Mouse (Mus musculus) neural tube, postnatal 0 days (tissue): ENCODE data around the gene Pcgf3. TPM values are rescaled to one million over a fixed set of nuclear protein-coding genes. Genes with fewer than 3 reads are reported as not detected.

Experiments
- polyA plus RNA-seq: library from polyadenylated mRNA; unstranded; fragments of >200 nt; fragmentation: Nextera tagmentation; extraction: Ambion mirVana; gene quantifications from 2 replicates; pipeline ENCODE4 v1.2.1, GENCODE M21; 2015

Gene Pcgf3
- 13.3 and 14.5 TPM in 2 replicates for polyA plus RNA-seq

DNA sequence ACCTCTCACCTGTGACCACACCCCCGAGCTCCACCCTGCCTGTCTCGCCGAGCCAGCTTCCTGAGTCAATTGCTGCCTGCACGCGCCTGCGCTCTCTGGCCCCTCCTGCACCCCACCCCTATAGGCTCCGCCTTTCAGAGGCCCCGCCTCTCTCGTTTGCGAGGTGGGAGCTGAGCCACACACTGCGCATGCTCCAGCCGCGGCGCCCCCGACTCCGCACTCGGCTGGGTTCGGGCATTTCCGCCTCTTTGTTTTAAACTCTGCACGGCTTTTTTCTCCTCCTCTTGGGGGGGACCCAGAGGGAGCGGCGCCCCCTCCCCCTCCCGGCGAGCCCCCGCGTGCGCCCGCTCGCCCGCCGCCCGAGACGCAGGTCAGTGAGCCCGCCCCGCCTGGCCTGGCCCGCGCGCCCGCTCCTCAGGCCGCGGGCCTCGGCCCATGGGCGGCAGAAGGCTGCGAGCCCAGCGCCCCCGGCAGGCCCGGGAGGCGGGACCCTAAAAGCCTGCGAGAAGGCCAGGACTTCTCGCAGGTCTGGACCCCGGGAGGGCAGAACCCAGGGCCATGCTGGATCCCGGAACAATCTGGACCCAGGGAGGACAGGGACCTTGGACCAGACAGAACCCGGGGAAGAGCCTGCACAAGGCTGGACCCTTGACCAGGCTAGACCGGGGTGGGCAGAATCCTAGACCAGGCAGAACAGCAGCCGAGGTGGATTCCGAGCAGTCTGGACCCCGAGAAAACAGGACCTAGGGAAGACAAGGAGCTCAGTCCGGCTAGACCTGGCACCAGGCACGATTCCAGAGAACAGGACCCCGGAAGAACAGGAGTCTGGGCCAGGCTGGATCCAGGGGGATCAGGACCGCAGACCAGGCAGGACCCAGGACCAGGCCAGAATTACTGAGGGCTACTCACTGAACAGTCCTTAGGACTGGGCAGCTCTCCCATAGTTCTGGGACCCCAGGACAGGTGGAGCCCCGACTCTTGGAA is at the start of gene Pcgf3:
Gene Pcgf3, plus strand, starts transcription at position 151 of the 984 bp plus-strand sequence.

DNA sequence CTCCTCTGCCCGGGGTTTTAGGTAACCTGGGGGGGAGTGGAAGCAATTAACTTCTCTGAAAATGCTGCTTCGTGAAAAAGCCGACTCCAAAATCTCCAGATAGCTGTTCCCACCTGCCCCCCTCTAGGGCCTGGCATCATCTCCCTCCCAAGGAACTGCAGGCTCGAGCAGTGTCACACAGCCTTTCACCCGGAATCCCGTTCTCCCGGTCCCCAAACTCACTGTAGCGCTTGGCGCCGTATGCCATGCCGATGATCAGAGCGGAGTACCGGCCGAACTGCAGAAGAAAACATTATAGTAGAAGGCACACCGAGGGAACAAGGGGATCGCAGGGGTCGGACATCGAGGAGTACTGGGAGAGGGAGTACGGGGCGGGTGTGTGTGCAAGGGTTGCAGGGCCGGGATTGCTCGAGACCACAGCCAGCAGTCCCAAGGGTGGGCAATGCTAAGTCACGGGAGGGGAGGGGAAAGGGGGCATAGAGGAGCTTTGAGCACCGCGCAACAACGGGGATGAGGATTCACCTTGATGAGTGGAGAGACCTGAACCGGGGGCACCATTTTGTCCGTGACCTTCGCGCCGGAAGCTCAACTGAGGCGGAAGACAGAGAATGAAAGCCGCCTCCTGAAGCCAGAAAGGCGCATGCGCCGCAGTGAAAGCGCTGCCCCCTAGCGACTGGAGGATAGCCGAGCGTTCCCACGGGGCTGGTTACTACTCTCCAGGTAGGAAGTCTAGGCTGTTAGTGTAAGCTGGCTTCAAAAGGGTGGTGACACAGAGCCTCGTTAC is 27.0 kb upstream of the Pcgf3 start, which contains the start of gene Atp5k:
Gene Atp5k, minus strand, starts transcription at position 645 of the 784 bp plus-strand sequence.

DNA sequence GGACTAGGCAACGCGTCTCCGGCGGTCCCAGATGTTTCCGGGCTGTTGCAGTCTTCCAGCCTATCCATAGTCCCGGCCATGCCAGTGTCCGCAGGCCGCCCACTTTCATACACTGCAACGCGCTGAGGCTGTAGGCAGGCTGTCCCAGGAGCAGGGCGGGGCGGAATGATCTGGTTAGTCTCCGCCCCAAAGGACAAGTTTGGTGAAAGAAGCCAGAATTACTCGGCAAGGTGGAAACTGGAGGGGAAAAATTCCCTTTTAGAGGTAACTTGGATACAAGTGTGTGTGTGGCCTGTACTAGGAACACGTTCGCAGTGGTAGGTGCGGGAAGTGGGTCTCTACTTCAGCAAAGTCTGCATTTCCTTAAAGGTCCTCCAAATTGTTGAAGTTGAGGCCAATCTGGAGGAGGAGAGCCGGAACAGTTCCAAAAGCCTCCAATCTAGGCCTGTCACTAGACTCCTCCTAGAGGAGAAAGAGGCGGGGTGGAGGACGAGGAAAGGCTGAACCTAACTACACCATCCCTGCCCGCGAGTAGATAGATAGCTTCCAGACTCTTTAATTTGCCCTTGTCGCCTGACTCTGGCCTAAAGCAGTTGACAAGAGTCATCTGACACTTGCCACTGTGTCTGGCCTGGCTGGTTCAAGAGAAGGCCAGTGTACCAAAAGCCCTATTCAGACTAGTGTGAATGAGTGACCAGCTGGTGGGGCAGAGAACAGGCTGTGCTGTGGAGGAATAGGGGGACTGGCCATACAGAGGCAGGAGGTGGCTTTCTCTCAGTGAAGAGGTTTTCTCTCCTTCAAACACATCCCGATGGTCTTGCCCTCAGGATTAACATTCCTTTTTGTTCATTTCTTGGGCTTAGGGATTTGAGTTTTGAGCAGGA is 12.0 kb upstream of the Pcgf3 start, which contains the start of gene Mfsd7a:
Gene Mfsd7a, minus strand, starts transcription at position 107 of the 884 bp plus-strand sequence.

DNA sequence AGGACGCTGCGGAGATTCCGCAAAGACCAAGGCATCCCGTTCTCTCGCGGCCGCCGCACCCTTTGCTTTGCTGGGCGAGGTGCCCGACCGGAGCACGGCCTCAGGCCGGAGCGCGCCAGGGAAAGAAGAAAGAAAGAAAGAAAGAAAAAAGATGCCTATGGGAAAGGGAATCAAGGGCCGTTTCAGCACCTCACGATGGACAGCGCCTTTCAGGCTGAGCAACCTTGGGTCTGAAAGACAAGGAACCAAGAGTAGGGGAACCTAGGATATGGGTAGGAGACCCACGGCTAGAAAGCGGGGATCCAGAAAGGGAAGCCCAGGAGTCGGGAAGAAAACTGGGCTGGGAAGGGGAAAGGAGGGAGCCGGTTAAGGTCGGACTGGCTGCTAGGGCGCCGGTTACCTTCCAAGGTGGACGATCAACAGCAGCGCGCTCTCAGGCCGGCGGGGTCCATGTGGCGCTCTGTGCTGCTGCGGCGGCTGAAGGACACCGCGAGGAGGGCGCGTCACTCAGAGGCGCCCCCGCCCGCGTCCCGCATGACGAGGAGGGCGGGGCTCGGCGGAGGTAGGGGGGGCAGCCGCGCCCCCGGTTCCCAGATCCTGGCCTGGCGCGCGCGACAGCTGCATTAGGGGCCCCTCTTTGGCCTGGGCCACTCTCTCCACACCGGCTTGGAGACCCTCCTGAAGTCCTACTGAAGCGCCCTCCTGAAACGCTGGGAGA is 88.6 kb downstream of the Pcgf3 start, which contains the start of gene Cplx1:
Gene Cplx1, minus strand, starts transcription at position 536 of the 718 bp plus-strand sequence.

Other genes starting within 250 kb of the Pcgf3 start
- gene Dr1, start 192.3 kb upstream of the Pcgf3 start, polyA plus RNA-seq: 33.3 and 36.1 TPM in 2 replicates
- gene Pigg, start 148.6 kb upstream of the Pcgf3 start, polyA plus RNA-seq: 2.6 and 3.1 TPM in 2 replicates
- gene Gm42517, start 93.3 kb upstream of the Pcgf3 start, polyA plus RNA-seq: 8.0 and 12.2 TPM in 2 replicates
- gene Pde6b, start 72.8 kb upstream of the Pcgf3 start, polyA plus RNA-seq: 0.09 and 0.28 TPM in 2 replicates
- gene Atp5k, start 26.8 kb upstream of the Pcgf3 start, polyA plus RNA-seq: 608 and 702 TPM in 2 replicates
- gene Mfsd7a, start 12.3 kb upstream of the Pcgf3 start, polyA plus RNA-seq: 0.09 TPM in 2 replicates
- gene Cplx1, start 88.8 kb downstream of the Pcgf3 start, polyA plus RNA-seq: 402 and 444 TPM in 2 replicates
- 35.2 and 41.6 TPM in 2 replicates for gene Gak, start 168.5 kb downstream of the Pcgf3 start, polyA plus RNA-seq
- 36.6 and 37.7 TPM in 2 replicates for gene Tmem175, start 168.5 kb downstream of the Pcgf3 start, polyA plus RNA-seq
- 9.2 and 10.1 TPM in 2 replicates for gene Idua, start 199.1 kb downstream of the Pcgf3 start, polyA plus RNA-seq
- 19.9 and 26.2 TPM in 2 replicates for gene Dgkq, start 208.4 kb downstream of the Pcgf3 start, polyA plus RNA-seq
- 3.3 and 3.5 TPM in 2 replicates for gene Slc26a1, start 214.3 kb downstream of the Pcgf3 start, polyA plus RNA-seq
- gene Fgfrl1, start 231.2 kb downstream of the Pcgf3 start, polyA plus RNA-seq: 19.9 and 23.5 TPM in 2 replicates